Mouse (Mus musculus) heart, adult 2 months (tissue): ENCODE results near the gene Gm5294.

Experiments
- CTCF ChIP-seq: fragments of 200-600 bp; IDR thresholded peaks from 2 replicates; pipeline ENCODE4 v1.8.1; 2022; ENCODE audit warnings: antibody characterized with exemption, mild to moderate bottlenecking, moderate library complexity
- POLR2A ChIP-seq: fragments of 200-500 bp; IDR thresholded peaks from 2 replicates; pipeline ENCODE4 v1.6.1; 2011; ENCODE audit warnings: mild to moderate bottlenecking, low read depth, low read length, control low read depth; ENCODE audit not compliant: insufficient read depth

GRCm38 (mm10) chr5:138864880-138865279 is 45.0 kb downstream of the Gm5294 start:
- TF ChIP-seq POLR2A (no peak), CTCF (no peak)
